Mouse (Mus musculus) small intestine, adult 2 months (tissue): ENCODE measurements around the gene Gm20715. TPM values are rescaled to one million over a fixed set of nuclear protein-coding genes. Genes with fewer than 3 reads are reported as not detected.

Experiments
- H3K27ac ChIP-seq: fragments of 200-500 bp; 2 replicates; pipeline ENCODE4 v1.5.1; 2012; ENCODE audit warnings: low read depth, low read length, control low read depth, inconsistent platforms; ENCODE audit not compliant: insufficient read depth
- H3K27me3 ChIP-seq: fragments of 200-500 bp; 2 replicates; pipeline ENCODE4 v1.6.1; 2012; ENCODE audit warnings: mild to moderate bottlenecking, moderate library complexity, low read length, inconsistent platforms; ENCODE audit not compliant: control insufficient read depth, insufficient read depth
- H3K36me3 ChIP-seq: fragments of 200-500 bp; 2 replicates; pipeline ENCODE4 v1.6.1; 2012; ENCODE audit warnings: mild to moderate bottlenecking, low read length, control low read depth, inconsistent platforms; ENCODE audit not compliant: control insufficient read depth, insufficient read depth
- H3K4me1 ChIP-seq: fragments of 200-500 bp; 2 replicates; pipeline ENCODE4 v1.6.1; 2012; ENCODE audit warnings: low read length, inconsistent platforms, mixed read lengths; ENCODE audit not compliant: control insufficient read depth, insufficient read depth, insufficient read length
- H3K4me3 ChIP-seq: fragments of 200-500 bp; 2 replicates; pipeline ENCODE4 v1.5.1; 2012; ENCODE audit warnings: low read depth, mild to moderate bottlenecking, control low read depth, inconsistent platforms, low read length, moderate library complexity
- CTCF ChIP-seq: fragments of 200-500 bp; IDR thresholded peaks from 2 replicates; pipeline ENCODE4 v1.5.1; 2012; ENCODE audit warnings: low read depth, mild to moderate bottlenecking, control low read depth, inconsistent platforms, low read length, moderate library complexity, mixed read lengths; ENCODE audit not compliant: insufficient replicate concordance, insufficient read length; ENCODE audit errors: extremely low read depth
- POLR2A ChIP-seq: fragments of 200-500 bp; IDR thresholded peaks from 2 replicates; pipeline ENCODE4 v1.6.1; 2012; ENCODE audit warnings: low read depth, mild to moderate bottlenecking, control low read depth, inconsistent platforms, low read length, moderate library complexity
- WGBS: fragments of 180-500 bp; shearing (Covaris S2); methylation state at CpG from one replicate; pipeline ENCODE4 v1.1.7; 2018; 5-methylcytosine and 5-hydroxymethylcytosine counted together
- polyA plus RNA-seq: library from polyadenylated mRNA; depleted of rRNA; stranded (reverse); fragments of >200 nt; gene quantifications from 2 replicates; pipeline ENCODE4 v1.2.3, GENCODE M21; 2012

The Gm20715 gene
- polyA plus RNA-seq, 1 experiment: not detected

DNA sequence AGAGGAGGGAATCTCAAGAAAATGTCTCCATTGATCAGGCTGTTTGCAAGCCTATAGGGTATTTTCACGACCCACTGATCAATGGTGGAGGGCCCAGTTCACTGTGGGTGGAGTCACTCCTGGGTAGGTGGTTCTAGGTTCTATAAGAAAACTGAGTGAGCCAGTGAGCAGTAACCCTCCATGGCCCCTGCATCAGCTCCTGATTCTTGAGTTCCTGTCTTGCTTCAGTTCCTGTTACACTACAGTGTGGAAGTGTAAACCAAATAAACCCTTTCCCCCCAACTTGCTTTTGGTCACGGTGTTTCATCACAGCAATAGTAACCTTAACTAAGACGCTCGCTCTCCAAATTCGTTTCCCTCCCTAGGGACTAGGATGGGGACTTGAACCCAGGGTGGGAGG, 21.1 kb upstream of the Gm20715 start:
- Histone ChIP-seq H3K27ac (no peak overlapping the region), H3K4me1 (no peaks in the 10 kb centered on the region), H3K4me3 (no peak overlapping the region), H3K36me3 (0 out of 2 replicates have a peak, but pooled peaks cover 2% of the 10 kb centered on the region), H3K27me3 (no peaks in the 10 kb centered on the region)
- TF ChIP-seq CTCF (no peak), POLR2A (no peak)
- WGBS: 83% methylated on average over 5 of the region's 5 CpGs

DNA sequence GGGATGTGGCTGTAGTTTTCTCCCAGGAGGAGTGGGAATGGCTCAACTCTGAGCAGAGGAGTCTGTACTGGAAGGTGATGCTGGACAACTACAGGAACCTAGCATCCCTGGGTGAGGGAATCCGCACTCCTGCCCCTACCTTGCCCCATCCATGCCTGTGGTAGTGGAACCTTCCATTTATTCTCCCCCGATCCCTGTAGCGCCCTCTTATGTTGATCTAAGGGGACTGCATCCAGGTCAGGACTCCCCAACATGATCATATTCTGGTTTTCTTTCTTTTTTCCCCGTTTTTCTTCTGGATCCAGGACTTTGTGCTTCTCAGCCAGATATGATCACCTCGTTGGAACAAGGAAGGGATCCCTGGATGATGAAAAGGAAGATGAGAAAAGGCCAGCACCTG, 20.6 kb upstream of the Gm20715 start:
- Histone ChIP-seq H3K27ac (no peak overlapping the region), H3K27me3 (no peaks in the 10 kb centered on the region), H3K4me3 (no peak overlapping the region), H3K4me1 (no peaks in the 10 kb centered on the region), H3K36me3 (0 out of 2 replicates have a peak, but pooled peaks cover 2% of the 10 kb centered on the region)
- WGBS: 67% methylated on average over 5 of the region's 5 CpGs
- no peak for TF ChIP-seq POLR2A
- no peak for TF ChIP-seq CTCF

DNA sequence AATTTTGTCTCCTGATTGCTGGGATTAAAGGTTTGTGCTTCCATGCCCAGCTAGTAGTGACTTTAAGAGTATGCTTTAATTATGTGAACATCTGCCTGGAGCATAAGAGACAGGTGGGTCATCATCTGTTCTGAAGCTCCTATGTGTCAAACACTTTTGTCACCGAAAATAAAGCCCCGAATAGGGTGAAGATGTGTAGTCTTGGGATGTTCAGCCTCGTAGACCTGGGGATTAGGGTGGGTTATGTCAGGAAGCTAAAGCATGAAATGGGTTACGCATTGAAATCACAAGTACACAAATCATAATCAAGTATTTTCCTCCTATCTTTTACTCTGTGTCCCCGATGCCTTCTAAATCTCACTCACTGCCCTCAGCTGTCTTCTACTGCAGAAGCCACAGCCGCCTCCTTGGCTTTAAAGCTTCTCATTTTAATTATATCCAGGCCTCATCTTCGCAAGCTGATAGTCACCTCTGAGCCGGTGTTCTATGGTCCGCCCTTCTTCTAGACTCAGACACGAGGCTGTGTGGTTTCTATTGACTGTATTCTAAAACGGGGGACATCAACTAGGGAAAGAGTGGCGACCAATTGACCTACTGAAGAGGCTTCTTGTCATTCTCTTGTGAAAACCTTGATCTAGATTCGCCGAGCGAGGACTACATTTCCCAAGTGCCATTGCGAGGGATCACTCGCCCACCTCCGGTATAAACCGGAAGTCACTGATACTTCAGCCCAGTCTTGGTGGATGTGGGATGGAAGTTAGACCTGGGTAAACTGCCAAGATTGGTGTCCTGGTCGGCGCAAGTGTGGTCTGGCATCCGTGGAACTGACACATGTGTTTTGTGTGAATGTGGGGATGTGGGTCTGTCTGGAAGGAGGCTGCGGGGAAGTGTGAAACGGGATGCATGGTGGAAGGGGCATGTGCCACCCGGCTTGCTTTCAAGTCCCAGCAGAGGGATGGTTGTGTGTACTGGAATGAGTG, 11.8 kb upstream of the Gm20715 start, which contains the start of gene Smim17:
TSS of gene Smim17 (plus strand) at position 720 of the 980 bp plus-strand sequence.
- Histone ChIP-seq H3K36me3 (0 out of 2 replicates have a peak, but pooled peaks cover under 1% of the 10 kb centered on the region), H3K27me3 (no peaks in the 10 kb centered on the region), H3K4me3 (peak within 1 kb of the TSS; percentile 65), H3K27ac (no peak within 1 kb of the TSS), H3K4me1 (no peaks in the 10 kb centered on the region)
- TF ChIP-seq CTCF (no peak), POLR2A (no peak)
- WGBS: 27% methylated on average over 25 of the region's 25 CpGs

DNA sequence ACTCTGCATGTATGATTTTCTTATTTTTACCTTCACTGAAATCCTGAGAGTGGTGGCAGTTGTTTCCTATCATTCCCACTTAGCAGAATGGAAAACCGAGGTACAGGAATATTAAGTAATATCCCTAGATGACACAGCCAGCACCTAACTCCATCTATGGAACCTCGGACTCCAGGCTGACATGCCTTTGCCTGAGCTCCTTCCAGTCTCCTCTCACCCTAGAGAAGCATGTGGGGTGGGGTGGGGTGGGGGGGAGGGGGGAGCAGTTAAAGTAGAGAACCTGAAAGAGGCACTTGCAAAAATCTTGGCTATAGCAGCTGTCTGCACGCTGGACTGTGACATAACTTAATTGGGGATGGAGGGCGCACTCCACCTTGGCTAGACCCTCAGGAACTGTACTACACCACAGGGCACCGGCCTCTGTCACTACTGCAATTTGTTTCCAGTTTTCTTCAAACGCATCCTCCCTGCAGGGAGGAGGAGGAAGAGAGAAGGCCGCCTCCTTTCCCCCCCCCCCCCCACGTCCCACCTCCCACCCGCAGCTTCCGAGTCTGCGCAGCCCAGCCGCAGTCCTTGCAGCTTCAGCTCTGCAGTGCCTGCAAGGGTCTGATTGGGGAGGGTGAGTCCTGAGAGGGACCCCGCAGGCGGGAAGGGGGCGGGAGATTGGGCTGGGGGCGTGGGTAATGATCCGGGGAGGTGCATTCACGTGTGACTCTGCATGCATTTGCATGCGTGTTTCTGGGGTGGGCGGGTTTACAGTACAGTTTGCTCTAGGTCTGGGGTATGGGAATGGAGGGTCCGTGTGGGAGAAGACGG, 4.8 kb downstream of the Gm20715 start:
- Histone ChIP-seq H3K36me3 (no peaks in the 10 kb centered on the region), H3K27me3 (no peaks in the 10 kb centered on the region), H3K4me3 (no peak overlapping the region), H3K4me1 (no peaks in the 10 kb centered on the region), H3K27ac (no peak overlapping the region)
- TF ChIP-seq POLR2A: no peak
- WGBS: 11% methylated on average over 22 of the region's 22 CpGs

DNA sequence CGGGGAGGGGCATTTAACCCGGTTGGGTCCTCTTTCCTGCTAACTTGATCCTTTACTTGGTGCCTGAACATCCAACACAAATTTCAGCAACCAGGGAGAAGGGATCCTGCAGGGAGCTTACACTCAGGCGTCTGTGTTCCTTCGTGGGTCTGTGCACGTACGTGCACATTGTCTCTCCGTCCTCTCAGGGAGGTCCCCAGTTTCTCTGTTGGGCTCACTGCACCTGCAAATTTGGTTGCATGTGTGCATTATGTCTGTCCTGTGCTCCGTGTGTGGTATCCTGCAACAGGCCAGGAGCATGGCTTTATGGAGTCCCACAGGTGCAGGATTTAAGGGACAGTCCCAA, 5.3 kb downstream of the Gm20715 start:
- TF ChIP-seq POLR2A (no peak), CTCF (no peak)
- 28% methylated on average over 8 of the region's 8 CpGs for WGBS
- H3K27me3 ChIP-seq: no peaks in the 10 kb centered on the region
- no peak overlapping the region for H3K4me3 ChIP-seq
- no peaks in the 10 kb centered on the region for H3K4me1 ChIP-seq
- H3K36me3 ChIP-seq: no peaks in the 10 kb centered on the region
- no peak overlapping the region for H3K27ac ChIP-seq

DNA sequence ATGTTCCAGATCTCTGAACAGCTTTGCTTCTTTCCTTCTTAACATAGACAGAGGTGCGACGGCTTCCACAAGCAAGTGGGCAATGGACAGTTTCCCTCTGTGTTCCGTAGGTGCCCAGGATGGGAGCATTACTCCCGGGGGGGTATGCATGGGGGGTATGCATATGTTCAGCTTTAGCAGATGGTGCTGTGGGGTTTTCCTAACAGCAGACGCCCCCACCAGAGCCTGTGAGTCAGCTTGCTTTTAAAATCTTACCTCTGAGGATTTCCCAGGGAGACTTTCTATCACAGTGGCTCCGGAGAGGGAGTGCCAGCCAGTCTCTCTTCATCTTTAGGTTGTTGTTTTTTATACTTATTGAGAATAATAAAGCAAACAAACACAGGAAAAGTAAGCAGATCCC, 9.8 kb downstream of the Gm20715 start:
- 74% methylated on average over 6 of the region's 6 CpGs for WGBS

DNA sequence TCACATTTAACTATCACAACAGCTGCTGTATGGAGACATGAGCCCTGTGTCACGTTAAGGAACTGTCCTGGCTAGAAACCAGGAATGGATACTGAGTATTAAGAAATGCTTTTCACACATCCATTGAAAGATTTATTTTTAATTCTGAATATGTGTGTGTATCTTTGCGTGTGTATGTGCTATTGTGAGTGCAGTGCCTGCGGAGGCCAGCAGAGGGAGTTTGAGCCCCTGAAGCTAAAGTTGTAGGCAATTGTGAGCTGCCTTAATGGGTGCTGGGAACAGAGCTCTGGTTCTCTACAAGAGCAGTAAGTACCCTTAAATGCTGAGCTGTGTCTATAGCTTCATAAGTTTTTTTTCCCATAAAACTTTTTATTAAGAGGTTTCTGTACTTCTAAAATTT, 19.3 kb downstream of the Gm20715 start:
- WGBS: 86% methylated on average over 3 of the region's 3 CpGs
- no peaks in the 10 kb centered on the region for H3K36me3 ChIP-seq
- TF ChIP-seq POLR2A (no peak), CTCF (no peak)
- no peak overlapping the region for H3K4me3 ChIP-seq
- no peaks in the 10 kb centered on the region for H3K27me3 ChIP-seq
- no peaks in the 10 kb centered on the region for H3K4me1 ChIP-seq
- no peak overlapping the region for H3K27ac ChIP-seq

More for the DNA sequence above, 9.8 kb downstream of the Gm20715 start:
- Histone ChIP-seq H3K36me3 (no peaks in the 10 kb centered on the region), H3K4me1 (no peaks in the 10 kb centered on the region), H3K4me3 (no peak overlapping the region), H3K27me3 (no peaks in the 10 kb centered on the region), H3K27ac (no peak overlapping the region)
- no peak for TF ChIP-seq POLR2A
- no peak for TF ChIP-seq CTCF
